In the genomic region with DNA sequence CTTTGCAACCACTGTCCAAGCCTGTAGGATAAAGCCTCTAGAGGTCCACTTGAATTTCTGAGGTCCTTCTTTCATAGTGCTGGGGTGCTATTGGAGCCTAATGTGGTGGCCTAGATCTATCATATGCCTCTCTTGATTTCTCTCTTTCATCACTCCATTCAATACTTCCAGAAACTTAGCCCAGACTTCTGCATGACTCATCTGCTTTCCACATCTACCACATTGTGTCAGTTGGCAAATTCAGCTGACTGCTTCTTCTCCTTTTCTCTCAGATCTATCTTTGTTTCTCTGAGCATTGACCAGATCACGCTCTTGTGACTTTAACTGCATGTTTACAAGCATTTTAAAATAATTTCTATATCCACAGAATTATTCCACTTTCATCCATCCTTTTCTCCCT, we compare ENCODE assay signal across 23 mouse cellular contexts.
DNase-seq lines count a peak whose midpoint lies in the region; ATAC-seq lines count a peak whose summit lies in the region.
"Had no signal": no experiment of that assay in that cellular context is flagged by ENCODE, and none has a peak within 500 bp of the region (broad histone marks: within the 10 kb centered on the region; RNA-seq: fewer than 3 reads in every experiment).

No protein-coding gene starts in this region.

- no peaks in the 10 kb centered on the region for H3K36me3 ChIP-seq in heart, embryonic 11.5 days (ENCODE audit: control insufficient read depth, insufficient read depth, low read length)
- H3K36me3 ChIP-seq: limb, embryonic 10.5 days; midbrain, embryonic 15.5 days had no signal

- no peak overlapping the region for H3K9ac ChIP-seq in heart, embryonic 11.5 days (ENCODE audit: low read depth, low read length)
- H3K9ac ChIP-seq: liver, postnatal 0 days; midbrain, embryonic 15.5 days had no signal

- H3K27ac ChIP-seq in heart, embryonic 11.5 days (ENCODE audit: low read depth, low read length): no peak overlapping the region
- H3K27ac ChIP-seq: left cerebral cortex, adult 2 months; limb, embryonic 10.5 days; midbrain, embryonic 15.5 days had no signal

- H3K9me3 ChIP-seq in heart, embryonic 11.5 days (replicated peaks; ENCODE audit: control insufficient read depth, low read length): no peaks in the 10 kb centered on the region
- H3K9me3 ChIP-seq: limb, embryonic 10.5 days; megakaryocyte, embryonic 14.5 days; midbrain, embryonic 15.5 days had no signal

- H3K27me3 ChIP-seq in heart, embryonic 11.5 days (ENCODE audit: control insufficient read depth, insufficient read depth, low read length): no peaks in the 10 kb centered on the region
- H3K27me3 ChIP-seq: megakaryocyte, embryonic 14.5 days; midbrain, embryonic 15.5 days; Patski had no signal

- ATAC-seq in heart, embryonic 11.5 days (replicated peaks; ENCODE audit: insufficient number of reproducible peaks, low FRiP score, low TSS enrichment): no peak
- peak; percentile 97 for ATAC-seq in megakaryocyte, adult 5-6 weeks (ENCODE audit: poor library complexity, severe bottlenecking)
- ATAC-seq: liver, postnatal 0 days; midbrain, embryonic 15.5 days; Patski had no signal

- 84% methylated on average over 1 of the region's 1 CpGs for WGBS in heart, embryonic 11.5 days (ENCODE audit: insufficient replicate concordance)

- H3K4me1 ChIP-seq in heart, embryonic 11.5 days (ENCODE audit: control insufficient read depth, insufficient read depth, low read length): no peaks in the 10 kb centered on the region
- H3K4me1 ChIP-seq: limb, embryonic 10.5 days; midbrain, embryonic 15.5 days had no signal

- H3K4me2 ChIP-seq in heart, embryonic 11.5 days: no peak overlapping the region
- H3K4me2 ChIP-seq: midbrain, embryonic 15.5 days had no signal

- DNase-seq in heart, adult 11 months: peak; percentile 75
- DNase-seq in 3T3-L1 (ENCODE audit: low read depth, low spot score): peak; percentile 53
- peak; percentile 27 for DNase-seq in Muller cell, postnatal 12 days (ENCODE audit: inconsistent ontology term)
- no peak for DNase-seq in cerebellum, adult 8-10 months
- no peak for DNase-seq in layer of hippocampus, adult 18-20 months (ENCODE audit: low spot score in 2 of 2)
- no peak for DNase-seq in heart, adult 9 months (ENCODE audit: low spot score in 2 of 2)
- DNase-seq: adrenal gland, adult 8-10 months; B cell, adult 2 months; cerebellum, adult 11-12 months; cerebellum, postnatal 36 days; gastrocnemius, postnatal 14 days; kidney, adult 2 months; kidney, postnatal 14 days; liver, postnatal 0 days; retina, postnatal 1 day; thymus, postnatal 36 days had no signal

- H3K4me3 ChIP-seq in heart, embryonic 11.5 days (ENCODE audit: low read depth, low read length): no peak overlapping the region
- H3K4me3 ChIP-seq: left cerebral cortex, adult 2 months; limb, embryonic 10.5 days; megakaryocyte, embryonic 14.5 days; midbrain, embryonic 15.5 days had no signal

Comparison
In these comparisons a context has a peak if more than half of its experiments do, and no peak if none do; other contexts are left out.
1. DNase-seq: peak in heart, adult 11 months (single experiment), 3T3-L1 (single experiment) and Muller cell, postnatal 12 days (single experiment); none in cerebellum, adult 8-10 months (single experiment), layer of hippocampus, adult 18-20 months (0 of 2) and heart, adult 9 months (0 of 2).